Mouse (Mus musculus) mammary gland, adult 2 months (tissue): ENCODE results near the gene Krt24. TPM values are rescaled to one million over a fixed set of nuclear protein-coding genes. Genes with fewer than 3 reads are reported as not detected.

Experiments used
- polyA plus RNA-seq: library from polyadenylated mRNA; depleted of rRNA; stranded (reverse); fragments of >200 nt; gene quantifications from 2 replicates; pipeline ENCODE4 v1.2.3, GENCODE M21; 2012; ENCODE audit warnings: low replicate concordance; rRNA removed

The Krt24 gene
- 0.17 TPM in 1 of 2 replicates, not detected in the other for polyA plus RNA-seq

GRCm38 (mm10) chr11:99284833-99285312, at the start of gene Krt24:
Krt24 (minus strand) TSS chr11:99285262.

DNA sequence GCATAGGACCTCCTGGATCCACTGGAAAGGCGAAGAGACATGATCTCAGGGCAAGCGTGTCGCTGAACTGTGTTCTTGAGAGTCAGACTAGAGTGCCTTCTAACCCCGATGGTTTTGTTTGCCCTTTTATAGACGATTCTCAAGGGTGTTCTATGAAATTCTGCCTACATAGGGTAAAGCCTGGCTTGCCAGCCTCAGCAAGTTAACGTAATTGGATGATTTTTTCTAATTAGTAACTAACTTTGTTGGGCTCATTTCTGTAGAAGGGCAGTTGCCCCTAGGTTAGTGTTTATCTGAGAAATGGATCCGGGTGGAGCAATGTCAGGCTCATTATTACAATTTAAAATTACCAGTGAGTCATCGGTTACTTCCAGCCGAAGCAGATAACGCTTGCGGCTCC, 37.8 kb upstream of the Krt24 start, which contains the start of gene Krt25:
Krt25 (minus strand) TSS at position 101 of the 400 bp plus-strand sequence.

DNA sequence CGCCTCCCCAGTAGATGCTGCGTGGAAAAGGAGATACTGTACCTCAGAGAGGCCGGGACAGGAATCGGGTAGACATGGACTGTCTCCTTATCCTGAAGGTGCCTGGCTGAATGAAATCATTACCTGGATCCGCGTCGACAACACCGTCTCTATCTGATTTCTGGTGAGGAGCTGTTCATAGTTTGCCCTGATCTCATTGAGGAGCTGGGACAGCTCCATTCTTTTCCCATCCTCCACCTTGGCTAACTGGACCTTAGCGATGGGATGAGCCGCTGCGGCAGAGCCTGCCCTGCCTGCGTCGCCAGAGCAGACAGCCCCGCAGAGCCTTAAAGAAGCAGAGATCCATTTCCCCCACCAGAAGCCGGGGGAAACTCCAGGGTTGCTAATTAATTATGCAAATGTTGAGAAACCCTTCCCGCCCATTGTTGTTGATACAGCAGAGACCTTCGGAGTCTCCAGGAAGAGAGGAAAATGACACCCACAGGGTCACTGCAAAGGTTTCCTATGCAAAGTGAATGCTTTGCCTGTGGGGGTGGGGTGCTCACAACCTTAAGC, 41.2 kb downstream of the Krt24 start, which contains the start of gene Krt222:
Krt222 (minus strand) TSS at position 266 of the 555 bp plus-strand sequence.

GRCm38 (mm10) chr11:99230261-99231048, 54.6 kb downstream of the Krt24 start, which contains the start of gene Smarce1:
Smarce1 (minus strand) TSS chr11:99231017.

Other genes starting within 250 kb of the Krt24 start
- 630 and 848 TPM in 2 replicates for gene Igfbp4, start 244.0 kb downstream of the Krt24 start, polyA plus RNA-seq
- 8.4 and 12.1 TPM in 2 replicates for gene Tns4, start 196.0 kb downstream of the Krt24 start, polyA plus RNA-seq
- 92.7 and 174 TPM in 2 replicates for gene Ccr7, start 130.2 kb downstream of the Krt24 start, polyA plus RNA-seq
- 14.3 and 17.3 TPM in 2 replicates for gene Smarce1, start 54.2 kb downstream of the Krt24 start, polyA plus RNA-seq
- 0.32 and 0.82 TPM in 2 replicates for gene Krt222, start 41.2 kb downstream of the Krt24 start, polyA plus RNA-seq
- not detected in 2 replicates for gene Krt25, start 37.7 kb upstream of the Krt24 start, polyA plus RNA-seq
- gene Krt26, start 52.7 kb upstream of the Krt24 start, polyA plus RNA-seq = not detected in 2 replicates
- gene Krt27, start 65.8 kb upstream of the Krt24 start, polyA plus RNA-seq = not detected in 2 replicates
- not detected in 2 replicates for gene Krt28, start 89.6 kb upstream of the Krt24 start, polyA plus RNA-seq
- gene Krt10, start 104.1 kb upstream of the Krt24 start, polyA plus RNA-seq = 2.3 and 24.1 TPM in 2 replicates
- gene Krt12, start 137.0 kb upstream of the Krt24 start, polyA plus RNA-seq = not detected in 2 replicates
- 0.13 and 0.25 TPM in 2 replicates for gene Krt20, start 152.9 kb upstream of the Krt24 start, polyA plus RNA-seq
- gene Krt23, start 207.9 kb upstream of the Krt24 start, polyA plus RNA-seq = 2.8 and 3.9 TPM in 2 replicates
- not detected in 2 replicates for gene Krt39, start 236.1 kb upstream of the Krt24 start, polyA plus RNA-seq